Mouse (Mus musculus) megakaryocyte-erythroid progenitor cell, adult 5 weeks (primary cell): ENCODE data around the gene Limd2. TPM values are rescaled to one million over a fixed set of nuclear protein-coding genes. Genes with fewer than 3 reads are reported as not detected.

Source experiments
- polyA plus RNA-seq: library from polyadenylated mRNA; stranded (reverse); fragments of >175 nt; gene quantifications from 2 replicates; pipeline ENCODE4 v1.2.3, GENCODE M21; 2012

The Limd2 gene
- polyA plus RNA-seq, result 189 and 236 TPM in 2 replicates

DNA sequence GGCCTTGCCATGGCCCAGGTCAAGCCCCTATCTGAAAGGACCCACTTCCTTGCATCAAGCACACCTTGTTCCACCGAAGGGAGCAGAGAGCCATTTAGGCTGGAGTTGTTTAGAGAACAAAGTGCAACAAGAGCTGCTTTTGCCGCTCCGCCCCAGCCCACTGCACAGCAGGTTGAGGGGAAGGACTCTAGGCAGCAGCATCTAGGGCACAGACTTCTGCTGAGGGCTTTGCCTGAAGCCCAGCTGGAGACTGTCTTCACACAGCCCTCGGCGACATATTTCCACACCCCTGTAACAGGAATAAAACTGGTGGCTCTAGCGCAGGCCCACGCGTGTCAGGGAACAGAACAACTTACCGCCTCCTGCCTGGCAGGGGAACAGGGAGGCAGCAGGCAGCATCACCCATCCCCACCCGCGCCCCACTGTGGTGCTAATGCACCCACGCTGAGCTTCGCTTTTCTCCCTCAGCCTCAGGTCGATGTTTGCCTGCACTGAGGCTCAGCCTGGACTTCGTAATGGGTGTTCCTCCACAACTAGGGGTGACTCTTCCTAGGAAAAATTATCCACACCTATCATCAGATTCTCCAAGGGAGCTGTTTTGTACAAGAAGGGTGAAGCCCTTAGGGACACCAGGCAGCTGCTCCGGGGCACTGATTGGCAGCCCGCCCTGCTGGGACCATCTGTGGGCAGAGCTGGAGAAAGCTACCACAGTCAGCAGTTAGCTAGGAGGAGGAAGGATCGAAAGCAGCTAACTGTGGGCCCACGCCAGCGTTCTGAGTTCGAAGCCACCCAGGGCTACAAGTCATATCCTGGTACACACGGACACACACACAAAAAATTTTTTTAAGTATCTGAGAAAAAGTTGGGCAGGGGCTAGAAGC, at the start of gene Limd2, which contains the start of gene Gm10840:
Gene Limd2 (minus strand): TSS at position 20 of the 881 bp plus-strand sequence.
Gene Gm10840 (plus strand): TSS at position 10 of the 881 bp plus-strand sequence.

GRCm38 (mm10) chr11:106202123-106202465, 41.4 kb upstream of the Limd2 start, which contains the start of gene Strada:
Gene Strada (minus strand): TSS chr11:106202168.

Other genes with a start within 250 kb of the Limd2 start
- gene Cyb561, start 207.5 kb downstream of the Limd2 start, polyA plus RNA-seq, result 0.39 and 0.61 TPM in 2 replicates
- 0.17 and 0.53 TPM in 2 replicates for gene Ace, start 192.9 kb downstream of the Limd2 start, polyA plus RNA-seq
- gene Ace3, start 166.2 kb downstream of the Limd2 start, polyA plus RNA-seq, result not detected in 2 replicates
- 0.03 TPM in 1 of 2 replicates, not detected in the other for gene Kcnh6, start 152.7 kb downstream of the Limd2 start, polyA plus RNA-seq
- 14.7 and 14.9 TPM in 2 replicates for gene Dcaf7, start 124.0 kb downstream of the Limd2 start, polyA plus RNA-seq
- 6.6 and 7.2 TPM in 2 replicates for gene Taco1, start 94.8 kb downstream of the Limd2 start, polyA plus RNA-seq
- gene Map3k3, start 76.2 kb downstream of the Limd2 start, polyA plus RNA-seq, result 9.2 and 9.4 TPM in 2 replicates
- 0.62 TPM in 1 of 2 replicates, not detected in the other for gene Gm10840, start within 50 bp of the Limd2 start, polyA plus RNA-seq
- gene Strada, start 41.3 kb upstream of the Limd2 start, polyA plus RNA-seq, result 42.4 and 43.4 TPM in 2 replicates
- 3.2 and 4.1 TPM in 2 replicates for gene Ccdc47, start 55.5 kb upstream of the Limd2 start, polyA plus RNA-seq
- 27.1 and 41.4 TPM in 2 replicates for gene Ddx42, start 56.1 kb upstream of the Limd2 start, polyA plus RNA-seq
- gene Ftsj3, start 95.2 kb upstream of the Limd2 start, polyA plus RNA-seq, result 12.7 and 18.5 TPM in 2 replicates
- 51.2 and 64.3 TPM in 2 replicates for gene Psmc5, start 95.3 kb upstream of the Limd2 start, polyA plus RNA-seq
- 138 and 142 TPM in 2 replicates for gene Smarcd2, start 112.1 kb upstream of the Limd2 start, polyA plus RNA-seq
- gene Tcam1, start 115.8 kb upstream of the Limd2 start, polyA plus RNA-seq, result 0.21 and 0.33 TPM in 2 replicates
- not detected in 2 replicates for gene Gh, start 141.0 kb upstream of the Limd2 start, polyA plus RNA-seq
- gene Cd79b, start 153.9 kb upstream of the Limd2 start, polyA plus RNA-seq, result 6.0 and 10.1 TPM in 2 replicates
- gene Scn4a, start 192.4 kb upstream of the Limd2 start, polyA plus RNA-seq, result 0.07 and 0.17 TPM in 2 replicates
- 0.10 and 0.23 TPM in 2 replicates for gene Prr29, start 204.6 kb upstream of the Limd2 start, polyA plus RNA-seq
- gene Icam2, start 227.2 kb upstream of the Limd2 start, polyA plus RNA-seq, result 42.6 and 44.4 TPM in 2 replicates